Mouse (Mus musculus) lung, postnatal 0 days (tissue): ENCODE measurements at regions not wholly inside any gene's neighbourhood (a gene's known extent, or its start where the extent isn't known, plus 50 kb on each side); places are given as distances from the start of the nearest gene placed in this dataset.

ENCODE experiments used
- ATAC-seq: fragments of 200-750 bp; cut with Nextera tagmentation; 2 replicates; pipeline ENCODE4 v1.8.0; 2017; ENCODE audit warnings: moderate library complexity
- DNase-seq: peaks from one replicate; pipeline ENCODE4 v3.0.0-alpha.2; 2016; ENCODE audit warnings: low spot score
- H3K27ac ChIP-seq: fragments of 300-500 bp; sonication (generic); 2 replicates; pipeline ENCODE4 v1.5.1; 2014; ENCODE audit warnings: antibody characterized with exemption, mild to moderate bottlenecking, low read length, mixed read lengths
- H3K27me3 ChIP-seq: fragments of 300-500 bp; sonication (generic); replicated peaks from 2 replicates; pipeline ENCODE4 v1.6.1; 2014; ENCODE audit warnings: low read length, mixed read lengths; ENCODE audit not compliant: insufficient read depth
- H3K36me3 ChIP-seq: fragments of 300-500 bp; sonication (generic); 2 replicates; pipeline ENCODE4 v1.6.1; 2014; ENCODE audit warnings: low read length, mixed read lengths; ENCODE audit not compliant: insufficient read depth
- H3K4me1 ChIP-seq: fragments of 300-500 bp; sonication (generic); 2 replicates; pipeline ENCODE4 v1.6.1; 2014; ENCODE audit warnings: antibody characterized with exemption, low read depth, low read length, mixed read lengths; ENCODE audit not compliant: insufficient read depth
- H3K4me2 ChIP-seq: fragments of 300-500 bp; sonication (generic); replicated peaks from 2 replicates; pipeline ENCODE4 v1.6.1; 2014; ENCODE audit warnings: low read depth, mild to moderate bottlenecking, low read length, moderate library complexity, mixed read lengths
- H3K4me3 ChIP-seq: fragments of 300-500 bp; sonication (generic); 2 replicates; pipeline ENCODE4 v1.5.1; 2014; ENCODE audit warnings: low read depth, low read length
- H3K9ac ChIP-seq: fragments of 300-500 bp; sonication (generic); replicated peaks from 2 replicates; pipeline ENCODE4 v1.6.1; 2014; ENCODE audit warnings: low read depth, mild to moderate bottlenecking
- H3K9me3 ChIP-seq: fragments of 300-500 bp; sonication (generic); 2 replicates; pipeline ENCODE4 v1.6.1; 2016; ENCODE audit warnings: low read length, mixed read lengths
- CTCF ChIP-seq: IDR thresholded peaks from 2 replicates; pipeline ENCODE4 v1.5.1; 2016; ENCODE audit warnings: antibody characterized with exemption, mild to moderate bottlenecking
- EP300 ChIP-seq: IDR thresholded peaks from 2 replicates; pipeline ENCODE4 v1.6.1; 2016; ENCODE audit warnings: antibody characterized with exemption, mild to moderate bottlenecking, control low read depth
- WGBS: fragments of 180-500 bp; shearing (Covaris S2); extraction: QIAGEN DNeasy Blood & Tissue Kit; methylation state at CpG from one replicate; pipeline ENCODE4 v1.1.7; 2014; 5-methylcytosine and 5-hydroxymethylcytosine counted together

DNA sequence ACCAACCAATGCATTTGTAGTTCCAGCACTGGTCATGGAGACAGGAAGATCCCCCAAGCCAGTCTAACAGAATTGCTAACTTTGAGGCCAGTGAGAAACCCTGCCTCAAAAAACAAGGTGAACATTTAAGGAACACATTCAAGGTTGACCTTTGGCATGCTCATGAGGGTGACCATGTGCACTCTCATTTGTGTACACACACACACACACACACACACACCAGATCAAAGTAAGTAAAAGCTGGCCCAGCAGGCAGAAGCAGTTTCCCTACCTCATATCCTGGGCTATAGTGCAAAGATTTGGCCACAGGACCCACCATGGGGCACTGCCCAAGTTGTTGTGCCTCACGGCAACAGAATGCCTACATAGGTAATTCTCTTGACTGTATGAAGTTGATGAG is 173.4 kb downstream of the Emx2 start:
- H3K27ac ChIP-seq = no peak overlapping the region
- 73% methylated on average over 1 of the region's 1 CpGs for WGBS

DNA sequence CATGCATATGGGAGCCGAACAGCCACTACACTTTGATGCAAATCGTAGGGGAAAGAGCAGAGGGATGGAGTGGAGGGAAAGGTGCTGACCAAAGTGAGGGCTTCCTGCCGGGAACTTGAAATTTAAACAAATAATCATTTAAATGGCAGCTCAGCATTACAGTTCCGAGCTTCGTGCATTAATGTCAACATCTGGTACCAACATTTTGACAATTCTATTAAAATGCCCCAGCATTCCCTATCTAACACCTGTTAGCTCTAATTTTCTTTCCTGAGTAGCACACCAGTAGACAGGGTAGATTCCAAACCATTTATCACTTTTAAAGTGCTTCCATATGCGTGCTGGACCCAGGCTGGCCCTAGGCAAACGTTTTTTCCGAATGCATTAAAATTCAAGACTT is 178.1 kb downstream of the Emx2 start:
- Histone ChIP-seq H3K27me3 (no peaks in the 10 kb centered on the region), H3K4me1 (no peaks in the 10 kb centered on the region), H3K27ac (no peak overlapping the region), H3K9me3 (no peaks in the 10 kb centered on the region), H3K36me3 (no peaks in the 10 kb centered on the region), H3K4me2 (no peak overlapping the region), H3K4me3 (no peak overlapping the region), H3K9ac (no peak overlapping the region)
- DNase-seq = no peak
- TF ChIP-seq CTCF = no peak
- no peak for TF ChIP-seq EP300
- ATAC-seq = no peak
- WGBS = 23% methylated on average over 8 of the region's 8 CpGs

More for the DNA sequence above, 173.4 kb downstream of the Emx2 start:
- Histone ChIP-seq H3K9me3 (no peaks in the 10 kb centered on the region), H3K4me2 (no peak overlapping the region), H3K27me3 (no peaks in the 10 kb centered on the region), H3K4me1 (no peaks in the 10 kb centered on the region), H3K9ac (no peak overlapping the region), H3K36me3 (no peaks in the 10 kb centered on the region), H3K4me3 (no peak overlapping the region)
- TF ChIP-seq EP300 = no peak
- no peak for TF ChIP-seq CTCF
- DNase-seq (no peak), ATAC-seq (no peak)

- Histone ChIP-seq H3K27me3 (no peaks in the 10 kb centered on the region), H3K9ac (no peak overlapping the region), H3K4me2 (no peak overlapping the region), H3K36me3 (no peaks in the 10 kb centered on the region), H3K27ac (no peak overlapping the region), H3K4me3 (no peak overlapping the region), H3K4me1 (no peaks in the 10 kb centered on the region), H3K9me3 (no peaks in the 10 kb centered on the region)
- DNase-seq (no peak), ATAC-seq (no peak)
- WGBS = 79% methylated on average over 3 of the region's 3 CpGs
- no peak for TF ChIP-seq CTCF
- no peak for TF ChIP-seq EP300
Measured at GRCm38 (mm10) chr19:59642606-59643005, 184.4 kb downstream of the Emx2 start.

DNA sequence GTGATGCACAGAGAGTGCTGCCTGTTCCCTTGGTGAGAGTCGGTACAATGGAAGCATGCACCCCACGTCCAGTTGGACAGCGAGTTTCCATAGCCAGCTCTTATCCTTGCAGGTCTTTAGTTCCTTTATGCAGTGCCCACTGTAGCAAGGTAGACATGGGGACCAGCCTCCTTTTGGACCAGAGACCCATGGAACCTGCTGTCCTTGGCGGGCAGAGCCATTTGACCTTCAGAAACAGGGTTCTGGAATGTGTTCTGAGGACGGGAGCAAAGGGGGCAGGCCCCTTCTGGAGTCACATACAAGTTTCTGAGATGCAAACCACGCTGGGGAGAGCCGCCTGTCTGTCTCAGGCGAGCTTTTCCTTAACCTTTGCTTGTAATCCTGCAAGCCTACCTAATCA is 188.1 kb downstream of the Emx2 start:
- H3K4me2 ChIP-seq = no peak overlapping the region
- H3K27me3 ChIP-seq = no peaks in the 10 kb centered on the region
- no peaks in the 10 kb centered on the region for H3K4me1 ChIP-seq
- H3K9ac ChIP-seq = no peak overlapping the region
- no peak overlapping the region for H3K27ac ChIP-seq
- DNase-seq (no peak), ATAC-seq (no peak)
- H3K36me3 ChIP-seq = no peaks in the 10 kb centered on the region
- no peak overlapping the region for H3K4me3 ChIP-seq
- H3K9me3 ChIP-seq = no peaks in the 10 kb centered on the region
- 77% methylated on average over 8 of the region's 8 CpGs for whole genome bisulfite sequencing
- no peak for TF ChIP-seq EP300
- no peak for TF ChIP-seq CTCF

GRCm38 (mm10) chr19:59646656-59647055 is 188.5 kb downstream of the Emx2 start:
- no peak for TF ChIP-seq CTCF
- no peak for TF ChIP-seq EP300
- Histone ChIP-seq H3K27me3 (no peaks in the 10 kb centered on the region), H3K4me2 (no peak overlapping the region), H3K36me3 (no peaks in the 10 kb centered on the region), H3K4me1 (no peaks in the 10 kb centered on the region), H3K4me3 (no peak overlapping the region), H3K9ac (no peak overlapping the region), H3K9me3 (no peaks in the 10 kb centered on the region), H3K27ac (no peak overlapping the region)
- 69% methylated on average over 7 of the region's 7 CpGs for WGBS
- no peak for ATAC-seq
- no peak for DNase-seq

- WGBS = 87% methylated on average over 5 of the region's 5 CpGs
- no peak for TF ChIP-seq CTCF
- no peak for TF ChIP-seq EP300
- no peak overlapping the region for H3K4me2 ChIP-seq
Measured at GRCm38 (mm10) chr19:59649421-59649820, 191.2 kb downstream of the Emx2 start.

More at GRCm38 (mm10) chr19:59649421-59649820, 191.2 kb downstream of the Emx2 start:
- Histone ChIP-seq H3K9me3 (no peaks in the 10 kb centered on the region), H3K27me3 (no peaks in the 10 kb centered on the region), H3K27ac (no peak overlapping the region), H3K4me3 (no peak overlapping the region), H3K4me1 (no peaks in the 10 kb centered on the region), H3K9ac (no peak overlapping the region), H3K36me3 (no peaks in the 10 kb centered on the region)
- DNase-seq (no peak), ATAC-seq (no peak)
